Mouse (Mus musculus): Measurements from ENCODE around the gene Prpf40b.

Prpf40b gene

DNA sequence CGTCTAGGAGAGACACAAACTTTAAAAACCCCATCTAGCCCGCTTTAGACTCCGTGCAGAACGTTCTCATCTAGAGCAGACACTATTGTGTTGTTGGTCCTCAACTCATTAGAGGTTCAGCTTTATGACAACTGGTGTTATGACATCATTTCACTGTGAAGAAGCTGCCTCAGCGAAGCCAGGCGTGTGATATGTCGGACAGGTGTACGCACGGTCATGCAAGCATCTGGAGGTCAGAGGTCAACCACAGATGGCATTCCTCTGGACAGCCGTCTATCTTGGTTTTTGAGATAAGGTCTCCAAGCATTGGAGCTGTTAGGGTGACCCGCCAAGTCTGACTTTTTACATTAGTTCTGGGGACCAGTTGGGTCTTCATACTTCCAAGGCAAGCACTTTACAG, 4.3 kb upstream of the Prpf40b start:
- no peak for DNase-seq (ENCODE audit: low spot score)

DNA sequence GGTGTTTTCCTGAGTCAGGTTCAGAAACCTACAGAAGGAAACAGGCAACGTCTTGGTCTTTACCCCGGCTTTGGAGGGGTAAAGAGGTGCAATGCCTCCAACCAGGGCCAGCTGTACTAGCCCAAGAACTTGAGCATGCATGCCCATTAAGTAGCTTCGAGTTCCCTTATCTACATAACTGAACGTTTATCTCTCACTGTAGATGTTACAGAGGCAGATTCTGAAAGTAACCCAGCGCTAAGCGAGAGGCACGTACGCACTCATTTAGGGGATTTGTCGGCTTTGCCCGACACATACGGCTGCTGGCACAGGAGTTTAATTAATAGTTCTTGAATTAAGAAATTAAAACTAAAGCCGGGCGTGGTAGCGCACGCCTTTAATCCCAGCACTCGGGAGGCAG, 600 bp upstream of the Prpf40b start:
- DNase-seq (ENCODE audit: low spot score): no peak

DNA sequence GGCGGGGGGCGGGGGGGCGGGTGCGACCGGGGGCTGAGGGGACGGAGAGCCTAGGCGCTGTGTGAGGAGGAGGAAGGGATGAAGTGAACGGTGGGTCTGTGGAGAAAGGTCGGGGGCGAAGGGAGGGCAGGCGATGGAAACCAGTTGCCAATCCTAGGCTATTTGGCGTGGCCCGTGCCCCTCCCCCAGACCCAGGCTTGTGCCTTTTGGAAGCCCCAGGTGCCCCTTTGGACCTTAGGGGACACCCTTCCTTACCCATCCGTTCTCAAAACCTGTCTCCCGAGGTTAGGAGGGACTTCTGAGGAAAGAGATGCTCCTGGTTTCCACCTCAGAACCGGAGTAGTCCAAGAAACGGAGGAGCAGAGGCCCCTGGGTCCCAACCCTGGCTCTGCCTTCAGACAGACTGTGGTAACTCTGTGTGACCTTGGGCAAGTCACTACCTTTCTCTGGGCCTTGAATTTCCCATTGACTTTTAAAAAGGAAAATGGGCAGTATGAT, 646 bp downstream of the Prpf40b start, which contains the start of gene Fam186b:
TSS of gene Fam186b (minus strand) at position 405 of the 498 bp plus-strand sequence.
- DNase-seq (ENCODE audit: low spot score): no peak

- no peak for DNase-seq (ENCODE audit: low spot score)
These were observed 1.3 kb downstream of the Prpf40b start for GRCm38 (mm10) chr15:99296213-99296612.

DNA sequence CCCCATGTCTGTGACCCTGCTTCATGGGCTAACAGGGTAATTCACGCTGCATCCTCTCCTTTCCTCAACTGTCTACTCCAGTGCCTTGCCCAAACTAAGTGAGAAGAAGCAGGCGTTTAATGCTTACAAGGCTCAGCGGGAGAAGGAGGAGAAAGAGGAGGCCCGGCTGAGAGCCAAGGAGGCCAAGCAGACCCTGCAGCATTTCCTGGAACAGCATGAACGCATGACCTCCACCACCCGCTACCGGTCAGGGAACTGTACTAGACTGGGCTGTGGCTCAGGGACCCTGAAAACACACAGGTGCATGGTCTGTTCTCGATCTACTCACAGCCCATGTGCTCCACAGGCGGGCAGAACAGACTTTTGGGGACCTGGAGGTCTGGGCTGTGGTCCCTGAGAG, 12.6 kb downstream of the Prpf40b start:
- no peak for DNase-seq (ENCODE audit: low spot score)

DNA sequence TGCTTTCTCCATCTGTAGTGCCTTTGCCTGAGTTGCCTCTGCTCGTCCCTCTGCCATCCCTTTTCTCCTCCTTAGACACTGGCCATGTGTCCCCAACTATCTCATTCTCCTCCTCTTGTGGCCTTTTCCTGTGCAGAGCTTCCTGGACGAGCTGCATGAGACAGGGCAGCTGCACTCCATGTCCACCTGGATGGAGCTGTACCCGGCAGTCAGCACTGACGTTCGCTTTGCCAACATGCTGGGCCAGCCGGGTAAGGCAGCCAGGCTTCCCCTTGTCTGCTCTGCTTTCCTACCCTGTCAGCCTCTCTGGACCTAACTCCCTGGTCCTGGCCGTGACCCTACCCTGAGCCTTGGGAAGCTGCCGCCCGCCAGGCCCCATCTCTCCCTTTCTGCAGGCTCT, 14.7 kb downstream of the Prpf40b start:
- DNase-seq (ENCODE audit: low spot score): no peak

GRCm38 (mm10) chr15:99310617-99311016, 15.7 kb downstream of the Prpf40b start:
- no peak for DNase-seq (ENCODE audit: low spot score)

GRCm38 (mm10) chr15:99314891-99315290, 20.0 kb downstream of the Prpf40b start:
- no peak for DNase-seq (ENCODE audit: low spot score)

DNA sequence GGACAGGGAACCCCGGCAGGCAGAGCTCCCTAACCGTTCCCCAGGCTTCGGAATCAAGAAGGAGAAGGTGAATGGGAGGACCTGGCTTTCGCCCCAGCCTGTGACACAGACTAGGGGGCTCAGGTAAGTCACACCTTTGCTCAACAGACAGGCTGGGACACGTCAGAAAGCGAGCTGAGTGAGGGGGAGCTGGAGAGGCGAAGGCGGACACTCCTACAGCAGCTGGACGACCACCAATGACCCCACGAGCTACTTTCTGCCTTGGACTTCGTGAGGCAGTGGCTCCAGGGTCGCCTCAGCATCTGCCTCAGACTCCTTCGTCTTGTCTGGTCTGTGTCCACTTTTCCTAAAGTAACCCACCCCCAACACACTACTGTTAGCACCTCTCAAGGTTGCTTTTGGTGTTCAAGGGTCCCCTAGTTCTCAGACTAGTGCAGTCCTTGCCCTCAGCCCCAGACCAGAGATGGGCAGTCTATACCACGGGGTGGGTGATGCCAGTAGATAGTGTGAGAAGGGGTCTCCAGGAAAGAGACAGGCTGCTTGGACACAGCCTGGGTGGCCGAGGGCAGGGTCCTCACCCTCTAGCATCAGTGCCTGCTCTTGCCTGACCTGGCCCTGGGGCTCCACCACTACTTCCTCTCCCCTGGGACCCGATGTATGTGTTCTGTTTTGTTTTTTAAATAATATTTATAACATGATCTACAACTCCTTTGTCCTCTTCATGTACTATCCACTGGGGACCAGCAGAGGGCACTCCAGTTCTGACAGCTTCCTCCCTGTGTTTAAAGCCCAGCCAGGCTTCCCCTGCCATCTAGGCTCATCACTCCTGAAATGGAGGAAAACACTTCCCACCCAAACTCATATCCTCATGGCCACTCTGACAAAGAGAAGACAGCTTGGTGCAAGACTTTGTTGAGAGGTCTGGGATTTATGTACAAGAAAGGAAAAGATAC, 21.7 kb downstream of the Prpf40b start:
- peak; percentile 85 for DNase-seq (ENCODE audit: low spot score)

- no peak for DNase-seq (ENCODE audit: low spot score)
These were observed 22.4 kb downstream of the Prpf40b start for GRCm38 (mm10) chr15:99317267-99317651.

DNA sequence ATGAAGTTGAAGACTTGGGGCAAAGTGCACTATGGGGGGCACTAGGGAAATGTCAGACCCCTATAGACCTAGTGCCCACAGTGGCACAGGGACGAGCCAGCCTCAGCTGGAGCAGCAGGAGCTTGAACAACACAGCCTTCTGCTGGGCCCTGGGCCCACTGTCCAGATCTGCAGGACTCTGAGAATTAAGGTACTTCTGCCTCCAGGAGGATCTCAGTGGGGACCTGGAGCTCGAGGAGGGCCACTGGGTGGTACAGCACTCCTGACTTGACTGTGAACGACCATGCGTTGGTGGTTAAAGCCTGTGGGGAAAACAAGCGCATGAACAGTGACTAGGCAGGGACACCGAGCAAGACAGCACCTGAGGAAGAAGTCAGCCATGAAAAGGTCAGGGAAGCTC, 23.2 kb downstream of the Prpf40b start:
- no peak for DNase-seq (ENCODE audit: low spot score)

GRCm38 (mm10) chr15:99318861-99319410, 24.0 kb downstream of the Prpf40b start:
- no peak for DNase-seq (ENCODE audit: low spot score)

DNA sequence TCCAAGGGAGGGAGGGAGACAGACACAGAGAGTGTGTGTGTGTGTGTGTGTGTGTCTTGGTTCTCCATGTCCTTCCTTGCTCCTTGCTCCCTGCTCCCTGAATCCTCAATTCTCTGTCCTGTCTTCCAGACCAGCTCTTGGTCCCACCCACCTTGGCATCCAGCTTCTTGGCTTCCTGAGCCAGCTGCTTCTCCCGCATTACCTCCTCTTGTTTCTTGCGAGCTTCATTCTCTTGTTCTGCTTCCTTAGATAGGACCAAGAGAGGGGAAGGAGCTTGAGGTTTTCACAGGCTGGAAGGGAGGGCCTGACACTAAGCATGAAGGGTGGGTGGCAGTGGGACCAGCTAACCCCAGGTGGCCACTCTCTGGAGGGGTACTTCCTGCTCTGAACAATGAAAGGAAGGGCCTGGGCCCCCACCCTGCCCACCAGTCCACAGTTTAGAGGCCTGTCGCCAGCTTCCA, 24.6 kb downstream of the Prpf40b start:
- no peak for DNase-seq (ENCODE audit: low spot score)

DNA sequence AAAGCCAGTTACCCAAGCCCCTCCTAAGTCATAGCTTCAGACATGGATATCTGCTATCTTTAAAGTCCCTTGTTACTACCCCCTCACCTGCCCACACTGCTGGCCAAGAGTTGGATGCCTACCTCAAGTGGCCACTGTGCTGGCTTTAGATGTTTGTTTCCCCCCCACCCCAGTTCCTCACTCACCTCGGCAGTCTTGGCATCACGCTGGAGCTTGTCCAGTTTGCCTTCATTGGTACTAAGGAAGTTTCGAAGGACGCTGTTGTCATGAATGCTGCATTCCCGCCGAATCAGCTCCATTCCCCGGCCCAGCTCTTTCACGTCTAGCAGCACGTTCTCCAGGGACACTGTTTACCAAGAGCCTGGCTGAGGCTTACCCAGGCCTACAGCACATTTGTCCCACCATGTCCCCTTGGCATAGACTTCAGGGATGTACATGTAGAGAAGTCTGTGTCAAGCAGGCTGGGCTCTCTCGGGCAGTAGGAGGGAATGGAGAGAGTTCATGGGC, 25.3 kb downstream of the Prpf40b start:
- DNase-seq (ENCODE audit: low spot score): no peak

- no peak for DNase-seq (ENCODE audit: low spot score)
These were observed 26.1 kb downstream of the Prpf40b start for GRCm38 (mm10) chr15:99320978-99321377.

DNA sequence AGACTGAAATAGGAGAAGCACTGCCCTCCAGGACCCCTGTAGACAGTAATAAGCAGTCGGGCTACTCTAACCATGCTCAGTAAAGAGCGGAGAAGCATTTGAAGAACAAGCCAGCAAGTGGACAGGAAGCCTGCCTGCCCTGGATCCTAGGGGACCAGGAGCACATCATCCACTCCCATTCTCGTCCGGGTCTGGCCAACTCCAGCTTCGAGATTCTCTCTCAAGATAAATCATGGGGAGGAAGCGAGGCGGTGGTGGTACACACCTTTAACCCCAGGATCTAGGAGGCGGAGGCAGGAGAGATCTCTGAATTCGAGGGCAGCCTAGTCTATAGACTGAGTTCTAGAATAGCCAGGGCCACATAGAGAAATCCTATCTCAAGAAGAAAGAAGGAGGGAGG, 29.3 kb downstream of the Prpf40b start:
- no peak for DNase-seq (ENCODE audit: low spot score)

DNA sequence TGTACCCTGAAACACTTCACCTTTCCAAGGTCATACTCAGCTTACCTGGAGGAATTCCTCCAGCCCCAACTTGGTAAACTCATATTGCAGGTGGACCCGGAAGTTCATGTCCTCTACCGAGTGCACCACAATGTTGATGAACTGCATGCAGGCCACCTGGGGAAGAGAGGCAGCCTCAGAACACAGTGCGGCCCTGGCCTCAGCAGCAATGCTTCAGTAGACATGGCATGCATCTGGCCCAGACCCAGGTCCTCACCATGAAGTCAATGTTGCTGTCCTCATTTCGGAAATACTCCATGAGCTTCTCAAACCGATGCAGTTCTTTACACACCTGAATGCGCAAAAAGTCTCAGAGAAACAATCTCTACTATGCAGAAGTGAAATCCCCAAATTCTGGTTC, 30.7 kb downstream of the Prpf40b start:
- DNase-seq (ENCODE audit: low spot score): no peak

DNA sequence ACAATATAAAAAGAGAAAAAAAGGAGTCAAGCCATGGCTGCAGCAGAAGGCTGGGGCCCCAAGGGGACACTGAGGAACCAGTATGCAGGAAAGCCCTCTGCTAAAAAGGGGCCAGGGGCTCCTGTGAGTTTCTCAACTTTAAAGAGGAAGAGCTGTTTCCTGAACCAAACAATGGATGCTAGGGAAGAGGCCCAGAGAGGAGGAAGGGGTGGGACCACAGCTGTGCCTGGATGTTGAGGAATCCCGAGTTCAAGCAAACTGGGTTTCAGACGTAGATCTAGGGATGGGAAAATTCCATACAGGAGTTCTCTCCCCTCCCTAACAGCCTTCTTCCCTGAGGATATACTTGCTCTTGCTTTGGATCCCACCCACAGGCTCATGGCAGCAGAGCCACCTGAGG, 31.5 kb downstream of the Prpf40b start:
- no peak for DNase-seq (ENCODE audit: low spot score)

- no peak for DNase-seq (ENCODE audit: low spot score)
These were observed 32.1 kb downstream of the Prpf40b start for GRCm38 (mm10) chr15:99326959-99327358.

- DNase-seq (ENCODE audit: low spot score): no peak
These were observed 33.1 kb downstream of the Prpf40b start for GRCm38 (mm10) chr15:99328011-99328410.

DNA sequence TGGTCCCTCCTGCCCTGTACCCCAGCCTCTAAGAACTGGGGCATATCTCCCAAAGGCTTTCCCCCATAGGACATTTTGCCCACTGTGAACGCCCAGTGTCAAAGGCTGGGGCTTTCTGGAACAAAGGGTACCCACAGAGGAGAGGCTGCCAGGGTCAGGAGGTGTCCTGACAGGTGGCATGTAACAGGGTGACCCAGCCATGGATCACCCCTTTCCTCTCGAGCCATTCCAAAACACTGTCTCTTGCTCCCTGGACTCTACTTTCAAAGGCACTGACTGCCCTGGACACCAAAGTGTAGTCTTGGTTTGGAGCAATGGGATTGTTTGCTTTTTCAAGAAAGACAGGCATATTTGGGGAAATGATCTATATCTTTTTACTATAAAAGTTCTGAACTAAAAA, 35.4 kb downstream of the Prpf40b start:
- DNase-seq (ENCODE audit: low spot score): no peak

- no peak for DNase-seq (ENCODE audit: low spot score)
These were observed 36.5 kb downstream of the Prpf40b start for GRCm38 (mm10) chr15:99331341-99331740.

GRCm38 (mm10) chr15:99332111-99332510, 37.2 kb downstream of the Prpf40b start:
- DNase-seq (ENCODE audit: low spot score): no peak

Measured in layer of hippocampus, adult 11-12 months (tissue).